Mouse (Mus musculus) stomach, postnatal 0 days (tissue): ENCODE measurements around the gene Klf16. TPM values are rescaled to one million over a fixed set of nuclear protein-coding genes. Genes with fewer than 3 reads are reported as not detected.

Experiments
- ATAC-seq: fragments of 200-750 bp; cut with Nextera tagmentation; 2 replicates; pipeline ENCODE4 v1.8.0; 2017; ENCODE audit not compliant: low FRiP score, low TSS enrichment
- DNase-seq: peaks from one replicate; pipeline ENCODE4 v3.0.0-alpha.2; 2016; ENCODE audit warnings: low spot score
- H3K27ac ChIP-seq: fragments of 300-500 bp; sonication (generic); replicated peaks from 2 replicates; pipeline ENCODE4 v1.5.1; 2014; ENCODE audit warnings: mild to moderate bottlenecking, control low read depth
- H3K27me3 ChIP-seq: fragments of 300-500 bp; sonication (generic); 2 replicates; pipeline ENCODE4 v1.6.1; 2014; ENCODE audit warnings: low read length; ENCODE audit not compliant: control insufficient read depth, insufficient read depth
- H3K36me3 ChIP-seq: fragments of 300-500 bp; sonication (generic); 2 replicates; pipeline ENCODE4 v1.6.1; 2014; ENCODE audit warnings: low read length, mixed read lengths; ENCODE audit not compliant: control insufficient read depth, insufficient read depth
- H3K4me1 ChIP-seq: fragments of 300-500 bp; sonication (generic); replicated peaks from 2 replicates; pipeline ENCODE4 v1.6.1; 2014; ENCODE audit warnings: antibody characterized with exemption; ENCODE audit not compliant: control insufficient read depth, insufficient read depth
- H3K4me2 ChIP-seq: fragments of 300-500 bp; sonication (generic); replicated peaks from 2 replicates; pipeline ENCODE4 v1.6.1; 2014; ENCODE audit warnings: low read depth, mild to moderate bottlenecking, control low read depth, moderate library complexity
- H3K4me3 ChIP-seq: fragments of 300-500 bp; sonication (generic); 2 replicates; pipeline ENCODE4 v1.5.1; 2014; ENCODE audit warnings: low read depth, low read length, control low read depth
- H3K9ac ChIP-seq: fragments of 300-500 bp; sonication (generic); 2 replicates; pipeline ENCODE4 v1.6.1; 2014; ENCODE audit warnings: mild to moderate bottlenecking, low read length, control low read depth, mixed read lengths
- H3K9me3 ChIP-seq: fragments of 300-500 bp; sonication (generic); 2 replicates; pipeline ENCODE4 v1.6.1; 2016; ENCODE audit warnings: low read length; ENCODE audit not compliant: control insufficient read depth
- CTCF ChIP-seq: IDR thresholded peaks from 2 replicates; pipeline ENCODE4 v1.5.1; 2016; ENCODE audit warnings: antibody characterized with exemption, low read depth, mild to moderate bottlenecking, moderate library complexity
- EP300 ChIP-seq: optimal IDR thresholded peaks from 2 replicates; pipeline ENCODE3; 2016; ENCODE audit warnings: antibody characterized with exemption
- WGBS: fragments of 180-500 bp; shearing (Covaris S2); extraction: QIAGEN DNeasy Blood & Tissue Kit; methylation state at CpG from one replicate; pipeline ENCODE4 v1.1.7; 2014; 5-methylcytosine and 5-hydroxymethylcytosine counted together
- polyA plus RNA-seq: library from polyadenylated mRNA; unstranded; fragments of >200 nt; fragmentation: Nextera tagmentation; extraction: Ambion mirVana; gene quantifications from 2 replicates; pipeline ENCODE4 v1.2.1, GENCODE M21; 2015

The Klf16 gene
- polyA plus RNA-seq, 1 experiment from 2014 or later, result 8.3 TPM

DNA sequence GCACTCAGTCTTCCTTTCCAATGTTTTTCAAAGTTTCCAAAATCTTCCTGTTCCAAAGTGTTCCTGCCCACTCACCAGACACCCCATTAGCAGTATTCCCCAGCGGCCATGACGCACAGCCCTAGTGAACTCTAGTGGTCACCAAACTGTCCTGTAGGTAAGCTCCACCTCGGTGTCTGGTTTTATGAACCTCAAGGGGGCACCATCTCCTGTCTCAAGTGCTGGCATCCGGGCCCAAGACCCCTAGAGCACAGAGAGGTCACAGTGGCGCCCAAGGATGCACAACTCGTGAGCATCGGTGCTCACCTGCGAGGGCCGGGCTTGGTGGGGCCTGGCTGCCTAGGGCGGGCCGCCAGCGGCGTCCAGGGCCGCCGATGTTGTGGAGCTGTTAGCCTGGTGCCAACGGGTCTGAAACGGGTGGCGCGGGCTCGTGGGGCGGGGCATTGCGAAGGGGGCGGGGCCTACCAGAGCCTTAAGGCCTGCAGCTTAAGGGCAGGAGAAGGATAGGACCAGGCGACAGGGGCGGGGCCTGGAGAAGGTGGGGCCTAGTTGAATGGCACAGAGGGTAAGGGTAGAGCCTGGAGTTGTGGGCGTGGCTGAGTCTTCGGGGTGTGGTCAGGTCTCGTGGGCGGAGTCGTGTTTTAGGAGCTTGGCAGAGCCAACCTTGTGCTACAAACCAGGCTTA lies 38.3 kb downstream of the Klf16 start, which contains the start of gene Atp8b3:
Gene Atp8b3 (minus strand): TSS at position 415 of the 685 bp plus-strand sequence.
- H3K4me2 ChIP-seq, result peak within 1 kb of the TSS; percentile 36
- H3K27ac ChIP-seq, result no peak within 1 kb of the TSS
- H3K9ac ChIP-seq, result 0 out of 2 replicates have a peak within 1 kb of the TSS, but pooled peaks have one; percentile 35
- WGBS, result 3% methylated on average over 30 of the region's 30 CpGs
- TF ChIP-seq EP300, result no peak
- peak; percentile 49 for TF ChIP-seq CTCF
- peak; percentile 91 for ATAC-seq
- no peaks in the 10 kb centered on the region for H3K9me3 ChIP-seq
- H3K4me3 ChIP-seq, result no peak within 1 kb of the TSS; the same call in 1 of the 2 replicates
- H3K27me3 ChIP-seq, result no peaks in the 10 kb centered on the region; the same call in 1 of the 2 replicates
- peak; percentile 96 for DNase-seq
- no peaks in the 10 kb centered on the region for H3K4me1 ChIP-seq
- peaks cover 14% of the 10 kb centered on the region; the same call in 1 of the 2 replicates for H3K36me3 ChIP-seq

DNA sequence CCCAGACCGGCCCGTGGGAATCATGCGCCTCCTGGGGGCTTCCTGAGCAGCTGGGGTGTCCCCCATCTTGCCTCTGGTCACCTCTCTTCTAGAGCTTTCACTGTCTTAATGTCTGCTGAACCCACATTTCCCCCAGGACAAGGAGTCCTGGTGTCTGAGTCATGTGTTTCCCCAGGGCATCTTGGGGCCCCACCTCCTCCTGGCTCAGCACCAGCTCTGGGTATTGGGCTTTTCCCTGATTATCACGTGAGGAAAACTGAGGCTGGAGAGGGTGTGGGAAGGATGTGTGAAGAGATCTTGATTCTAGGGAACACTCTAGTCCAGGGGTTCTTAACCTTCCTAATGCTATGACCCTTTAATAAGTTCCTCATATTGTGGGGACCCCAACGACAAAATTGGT lies 38.9 kb downstream of the Klf16 start:
- H3K9me3 ChIP-seq, result no peaks in the 10 kb centered on the region
- H3K9ac ChIP-seq, result no peak overlapping the region
- no peak for ATAC-seq
- H3K27me3 ChIP-seq, result no peaks in the 10 kb centered on the region; the same call in 1 of the 2 replicates
- no peaks in the 10 kb centered on the region for H3K4me1 ChIP-seq
- H3K4me3 ChIP-seq, result no peak overlapping the region
- no peak for DNase-seq
- WGBS, result 52% methylated on average over 5 of the region's 5 CpGs
- TF ChIP-seq CTCF, result no peak
- no peak for TF ChIP-seq EP300
- H3K4me2 ChIP-seq, result no peak overlapping the region
- H3K36me3 ChIP-seq, result peaks cover 9% of the 10 kb centered on the region; the same call in 1 of the 2 replicates
- H3K27ac ChIP-seq, result no peak overlapping the region

DNA sequence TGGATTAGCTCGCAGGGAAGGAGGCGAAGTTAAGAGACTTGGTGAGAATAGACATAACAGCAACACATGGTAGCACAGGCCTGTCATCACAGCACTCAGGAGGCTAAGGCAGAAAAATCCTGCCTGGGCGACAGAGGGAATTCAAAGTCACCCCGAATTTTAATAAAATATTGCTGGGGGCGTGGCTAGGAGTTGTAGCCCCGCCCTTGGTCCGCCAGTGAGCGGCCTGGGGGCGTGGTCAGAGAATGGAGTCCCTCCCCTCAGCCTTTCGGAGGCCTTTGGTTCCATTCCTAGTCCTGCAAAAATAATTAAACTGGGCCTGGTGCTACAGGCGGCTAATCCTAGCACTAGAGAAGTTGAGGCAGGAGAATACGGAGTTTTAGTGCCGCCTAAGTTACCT lies 41.4 kb downstream of the Klf16 start:
- no peak overlapping the region for H3K4me2 ChIP-seq
- WGBS, result 14% methylated on average over 13 of the region's 13 CpGs
- 0 out of 2 replicates have a peak overlapping the region, but pooled peaks have one; percentile 1 for H3K9ac ChIP-seq
- H3K4me3 ChIP-seq, result no peak overlapping the region
- no peaks in the 10 kb centered on the region; the same call in 1 of the 2 replicates for H3K27me3 ChIP-seq
- H3K4me1 ChIP-seq, result no peaks in the 10 kb centered on the region
- H3K27ac ChIP-seq, result no peak overlapping the region
- no peaks in the 10 kb centered on the region for H3K9me3 ChIP-seq
- ATAC-seq (no peak), DNase-seq (peak; percentile 48)
- no peak for TF ChIP-seq EP300
- no peak for TF ChIP-seq CTCF
- H3K36me3 ChIP-seq, result no peaks in the 10 kb centered on the region

DNA sequence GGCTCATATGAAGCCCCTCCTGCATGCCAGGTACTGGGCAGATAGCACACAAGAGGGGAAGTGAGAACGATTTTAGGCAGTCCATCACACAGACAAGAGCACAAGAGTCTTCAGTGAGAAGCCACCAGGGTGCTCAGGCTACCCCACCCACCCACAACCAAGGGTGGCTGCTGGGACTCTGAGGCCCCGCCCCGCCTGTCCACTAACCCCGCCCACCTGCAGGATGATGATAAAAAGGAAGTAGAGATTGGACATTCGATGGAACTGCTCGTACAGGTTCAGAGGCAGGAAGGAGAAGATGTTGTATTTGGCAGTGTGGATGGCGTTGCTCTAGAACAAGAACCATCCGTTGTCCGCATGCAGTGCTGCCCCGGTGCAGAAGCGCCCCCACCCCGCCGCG lies 42.0 kb downstream of the Klf16 start:
- Histone ChIP-seq H3K27ac (no peak overlapping the region), H3K9ac (no peak overlapping the region), H3K4me2 (0 out of 2 replicates have a peak overlapping the region, but pooled peaks have one; percentile 14), H3K36me3 (no peaks in the 10 kb centered on the region), H3K27me3 (no peaks in the 10 kb centered on the region; the same call in 1 of the 2 replicates), H3K4me1 (no peaks in the 10 kb centered on the region), H3K4me3 (no peak overlapping the region), H3K9me3 (no peaks in the 10 kb centered on the region)
- 9% methylated on average over 14 of the region's 14 CpGs for WGBS
- TF ChIP-seq EP300, result no peak
- TF ChIP-seq CTCF, result no peak
- ATAC-seq, result no peak
- no peak for DNase-seq

DNA sequence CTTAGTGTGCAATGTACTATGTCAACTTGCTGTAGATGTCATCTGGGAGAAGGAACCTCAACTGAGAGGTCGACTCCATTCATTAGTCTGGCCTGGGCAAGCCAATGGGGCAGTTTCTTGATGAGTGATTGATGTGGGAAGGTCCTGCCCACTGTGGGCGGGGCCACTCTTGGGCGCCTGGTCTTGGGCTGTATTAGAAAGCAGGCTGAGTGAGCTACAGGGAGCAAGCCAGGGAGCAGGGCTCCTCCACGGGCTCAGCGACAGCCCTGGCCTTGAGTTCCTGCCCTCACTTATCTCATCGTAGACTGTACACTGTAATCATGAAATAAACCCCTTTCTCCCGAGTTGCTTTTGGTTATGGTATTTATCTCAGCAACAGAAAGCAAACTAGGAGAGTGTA lies 43.4 kb downstream of the Klf16 start:
- no peak overlapping the region for H3K27ac ChIP-seq
- H3K4me1 ChIP-seq, result no peaks in the 10 kb centered on the region
- peak; percentile 69 for DNase-seq
- H3K9me3 ChIP-seq, result no peaks in the 10 kb centered on the region
- no peak for TF ChIP-seq CTCF
- no peak for TF ChIP-seq EP300
- H3K9ac ChIP-seq, result no peak overlapping the region
- WGBS, result 12% methylated on average over 7 of the region's 7 CpGs
- H3K4me2 ChIP-seq, result no peak overlapping the region
- H3K27me3 ChIP-seq, result no peaks in the 10 kb centered on the region; the same call in 1 of the 2 replicates
- peak; percentile 56 for ATAC-seq
- no peak overlapping the region for H3K4me3 ChIP-seq
- no peaks in the 10 kb centered on the region for H3K36me3 ChIP-seq

DNA sequence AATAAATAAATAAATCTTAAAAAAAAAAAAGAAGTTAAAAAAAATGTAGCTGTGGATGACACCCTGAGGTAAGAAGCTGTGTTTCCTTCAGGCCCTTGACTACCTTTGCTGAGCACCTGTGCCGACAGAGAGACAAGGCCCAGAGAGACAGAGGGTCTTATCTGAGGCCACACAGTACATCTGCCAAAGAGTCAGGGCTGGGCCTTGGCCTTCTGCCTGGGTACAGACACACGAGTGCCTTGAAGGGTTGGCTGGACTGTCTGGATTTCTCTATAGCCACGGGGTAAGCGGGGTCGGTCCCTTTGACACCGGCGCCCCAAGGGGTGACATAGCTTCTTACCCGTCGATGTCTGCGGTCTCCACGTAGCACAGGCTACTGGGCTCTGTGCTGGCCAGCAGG lies 44.3 kb downstream of the Klf16 start:
- H3K27ac ChIP-seq, result no peak overlapping the region
- H3K4me1 ChIP-seq, result no peaks in the 10 kb centered on the region
- H3K4me3 ChIP-seq, result no peak overlapping the region
- no peaks in the 10 kb centered on the region for H3K36me3 ChIP-seq
- TF ChIP-seq CTCF, result no peak
- no peak for TF ChIP-seq EP300
- 85% methylated on average over 11 of the region's 11 CpGs for WGBS
- no peaks in the 10 kb centered on the region; the same call in 1 of the 2 replicates for H3K27me3 ChIP-seq
- no peak overlapping the region for H3K4me2 ChIP-seq
- DNase-seq (no peak), ATAC-seq (no peak)
- no peak overlapping the region for H3K9ac ChIP-seq
- no peaks in the 10 kb centered on the region for H3K9me3 ChIP-seq
